Mouse (Mus musculus): ENCODE results near the gene Cd300lf. TPM values are rescaled to one million over a fixed set of nuclear protein-coding genes. Genes with fewer than 3 reads are reported as not detected.

The Cd300lf gene
- polyA plus RNA-seq, 1 experiment from 2014 or later: 1.1 TPM

DNA sequence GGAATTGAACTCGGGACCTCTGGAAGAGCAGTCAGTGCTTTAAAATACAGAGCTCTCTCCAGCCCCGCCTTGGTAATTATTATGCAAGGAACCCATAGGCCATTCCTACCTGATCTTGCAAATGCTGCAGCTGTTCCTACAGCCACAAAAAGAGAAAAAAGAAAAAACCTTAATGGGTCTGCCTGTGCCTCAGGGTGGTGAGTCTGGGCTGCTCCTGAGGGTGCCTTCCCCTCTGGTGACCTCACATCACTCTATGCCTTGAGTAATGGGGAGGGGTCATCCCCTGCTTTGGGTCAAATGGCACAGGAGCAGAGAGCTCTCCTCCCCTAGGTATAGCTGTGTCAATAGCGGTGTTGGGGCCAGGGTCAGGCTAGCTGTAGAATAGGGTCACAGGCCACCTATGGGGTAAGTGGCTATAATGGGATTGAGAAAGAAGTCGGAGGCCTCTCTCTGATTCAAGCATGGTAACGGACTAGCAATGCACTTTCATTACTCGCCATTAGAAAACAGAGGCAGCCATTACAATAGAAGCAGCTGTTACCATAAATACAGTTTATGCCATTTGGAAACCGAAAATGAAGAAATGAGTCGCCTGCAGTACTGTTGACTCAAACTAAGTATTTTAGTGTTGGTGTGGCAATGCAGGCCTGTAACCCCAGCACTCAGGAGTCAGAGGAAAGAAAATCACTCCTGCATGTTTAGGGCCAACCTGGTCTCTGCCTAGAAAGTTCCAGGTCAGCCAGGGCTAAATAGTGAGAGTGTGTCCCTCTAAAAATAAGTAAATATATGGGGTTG lies 28.8 kb downstream of the Cd300lf start:
- Histone ChIP-seq H3K4me3 (ENCODE audit: low read depth, low read length) (no peak overlapping the region), H3K27ac (ENCODE audit: low read depth, low read length) (no peak overlapping the region), H3K9me3 (ENCODE audit: control insufficient read depth) (no peaks in the 10 kb centered on the region), H3K36me3 (ENCODE audit: control insufficient read depth, insufficient read depth) (no peaks in the 10 kb centered on the region), H3K4me1 (replicated peaks; ENCODE audit: control insufficient read depth, insufficient read depth, low read length) (no peaks in the 10 kb centered on the region), H3K27me3 (replicated peaks; ENCODE audit: control insufficient read depth, insufficient read depth, low read length) (no peaks in the 10 kb centered on the region), H3K4me2 (replicated peaks; ENCODE audit: low read depth) (no peak overlapping the region), H3K9ac (ENCODE audit: low read depth, low read length) (no peak overlapping the region)
- no peak for TF ChIP-seq CTCF (IDR thresholded peaks at IDR 0.05; ENCODE audit: low read depth)
- 81% methylated on average over 8 of the region's 8 CpGs for WGBS
- no peak for ATAC-seq

DNA sequence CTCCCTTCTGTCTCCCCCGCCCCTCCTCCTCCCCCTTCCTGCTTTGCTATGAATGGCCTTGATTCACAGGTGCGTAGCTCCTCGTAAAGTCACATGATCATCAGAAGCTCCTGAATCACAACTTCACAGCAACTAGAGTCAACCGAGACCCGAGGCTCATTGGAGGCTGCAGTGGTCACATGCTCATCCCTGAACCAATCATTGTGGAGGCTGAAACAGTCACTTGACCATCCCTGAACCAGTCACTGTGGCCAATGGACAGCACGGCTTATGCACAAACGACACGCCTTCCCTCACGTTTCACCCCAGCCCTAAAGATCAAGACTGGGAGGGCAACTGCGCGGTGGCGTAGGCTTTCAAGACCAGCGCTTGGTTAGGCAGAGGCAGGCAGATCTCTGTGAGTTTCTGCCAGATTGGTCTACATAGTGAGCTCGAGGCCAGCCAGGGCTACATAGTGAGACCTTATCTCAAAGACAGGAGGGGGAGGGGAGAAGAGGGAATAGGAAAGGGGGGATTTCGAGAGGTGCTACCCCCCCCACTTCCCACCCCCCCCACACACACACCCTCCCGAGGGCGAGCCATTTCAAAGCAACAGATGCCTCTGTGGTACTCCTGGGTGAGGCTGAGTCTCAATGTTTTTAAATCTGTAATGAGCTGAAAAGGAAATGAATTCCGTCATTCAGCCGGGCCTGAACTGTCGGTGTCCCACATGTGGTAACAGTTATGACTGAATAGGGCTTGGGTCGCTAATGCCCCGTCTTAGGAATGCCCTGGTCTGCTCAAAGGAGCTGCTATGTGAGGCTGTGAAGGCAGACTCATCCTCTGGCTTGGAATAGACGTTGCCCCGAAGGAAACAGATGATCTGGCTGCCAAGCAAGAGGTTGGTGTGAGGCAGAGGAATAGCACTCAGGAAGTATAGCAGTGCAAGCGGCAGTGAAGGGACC lies 30.1 kb downstream of the Cd300lf start:
- H3K9ac ChIP-seq (ENCODE audit: low read depth, low read length): no peak overlapping the region
- no peak overlapping the region for H3K27ac ChIP-seq (ENCODE audit: low read depth, low read length)
- H3K4me1 ChIP-seq (replicated peaks; ENCODE audit: control insufficient read depth, insufficient read depth, low read length): no peaks in the 10 kb centered on the region
- no peak overlapping the region for H3K4me3 ChIP-seq (ENCODE audit: low read depth, low read length)
- H3K36me3 ChIP-seq (ENCODE audit: control insufficient read depth, insufficient read depth): no peaks in the 10 kb centered on the region
- no peak overlapping the region for H3K4me2 ChIP-seq (replicated peaks; ENCODE audit: low read depth)
- 87% methylated on average over 25 of the region's 25 CpGs for WGBS
- no peak for TF ChIP-seq CTCF (IDR thresholded peaks at IDR 0.05; ENCODE audit: low read depth)
- ATAC-seq: no peak
- no peaks in the 10 kb centered on the region for H3K9me3 ChIP-seq (ENCODE audit: control insufficient read depth)
- no peaks in the 10 kb centered on the region for H3K27me3 ChIP-seq (replicated peaks; ENCODE audit: control insufficient read depth, insufficient read depth, low read length)

GRCm38 (mm10) chr11:115102116-115102515 lies 31.7 kb downstream of the Cd300lf start:
- WGBS: 92% methylated on average over 9 of the region's 9 CpGs
- Histone ChIP-seq H3K9me3 (ENCODE audit: control insufficient read depth) (no peaks in the 10 kb centered on the region), H3K9ac (ENCODE audit: low read depth, low read length) (no peak overlapping the region), H3K36me3 (ENCODE audit: control insufficient read depth, insufficient read depth) (no peaks in the 10 kb centered on the region), H3K4me2 (replicated peaks; ENCODE audit: low read depth) (no peak overlapping the region), H3K27me3 (replicated peaks; ENCODE audit: control insufficient read depth, insufficient read depth, low read length) (no peaks in the 10 kb centered on the region), H3K4me1 (replicated peaks; ENCODE audit: control insufficient read depth, insufficient read depth, low read length) (no peaks in the 10 kb centered on the region), H3K4me3 (ENCODE audit: low read depth, low read length) (no peak overlapping the region), H3K27ac (ENCODE audit: low read depth, low read length) (no peak overlapping the region)
- no peak for ATAC-seq
- TF ChIP-seq CTCF (IDR thresholded peaks at IDR 0.05; ENCODE audit: low read depth): no peak

DNA sequence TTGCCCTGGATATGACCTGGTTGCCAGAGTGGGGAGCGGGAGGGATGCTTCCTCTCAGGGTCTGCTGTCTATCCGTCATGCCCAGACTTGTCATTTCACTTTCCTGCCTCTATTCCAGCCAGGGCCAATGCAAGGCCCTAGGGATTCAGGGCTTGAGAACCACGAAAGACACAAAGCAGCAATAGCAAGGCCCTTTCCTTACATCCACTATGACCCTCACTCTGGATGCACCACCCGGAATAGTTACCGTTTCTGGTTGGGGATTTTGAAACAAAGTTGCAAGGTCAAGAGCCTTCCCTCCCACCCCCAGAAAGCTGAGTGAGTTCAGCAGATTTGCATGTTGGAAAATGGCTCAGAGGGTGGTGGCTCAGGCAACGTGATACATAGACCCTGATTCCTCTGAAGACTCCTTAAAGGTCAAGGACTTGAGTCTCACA lies 32.2 kb downstream of the Cd300lf start:
- H3K9me3 ChIP-seq (ENCODE audit: control insufficient read depth): no peaks in the 10 kb centered on the region
- H3K27me3 ChIP-seq (replicated peaks; ENCODE audit: control insufficient read depth, insufficient read depth, low read length): no peaks in the 10 kb centered on the region
- no peak for TF ChIP-seq CTCF (IDR thresholded peaks at IDR 0.05; ENCODE audit: low read depth)
- H3K4me3 ChIP-seq (ENCODE audit: low read depth, low read length): no peak overlapping the region
- no peak for ATAC-seq
- WGBS: 49% methylated on average over 6 of the region's 6 CpGs
- H3K36me3 ChIP-seq (ENCODE audit: control insufficient read depth, insufficient read depth): no peaks in the 10 kb centered on the region
- H3K9ac ChIP-seq (ENCODE audit: low read depth, low read length): no peak overlapping the region
- no peak overlapping the region for H3K27ac ChIP-seq (ENCODE audit: low read depth, low read length)
- H3K4me2 ChIP-seq (replicated peaks; ENCODE audit: low read depth): no peak overlapping the region
- no peaks in the 10 kb centered on the region for H3K4me1 ChIP-seq (replicated peaks; ENCODE audit: control insufficient read depth, insufficient read depth, low read length)

- Histone ChIP-seq H3K27me3 (replicated peaks; ENCODE audit: control insufficient read depth, insufficient read depth, low read length) (no peaks in the 10 kb centered on the region), H3K4me1 (replicated peaks; ENCODE audit: control insufficient read depth, insufficient read depth, low read length) (no peaks in the 10 kb centered on the region), H3K9ac (ENCODE audit: low read depth, low read length) (no peak overlapping the region), H3K27ac (ENCODE audit: low read depth, low read length) (no peak overlapping the region), H3K9me3 (ENCODE audit: control insufficient read depth) (no peaks in the 10 kb centered on the region), H3K4me2 (replicated peaks; ENCODE audit: low read depth) (no peak overlapping the region), H3K4me3 (ENCODE audit: low read depth, low read length) (no peak overlapping the region), H3K36me3 (ENCODE audit: control insufficient read depth, insufficient read depth) (no peaks in the 10 kb centered on the region)
- no peak for ATAC-seq
- WGBS: 65% methylated on average over 7 of the region's 7 CpGs
- TF ChIP-seq CTCF (IDR thresholded peaks at IDR 0.05; ENCODE audit: low read depth): no peak
These were observed 33.1 kb downstream of the Cd300lf start for GRCm38 (mm10) chr11:115100741-115101140.

- H3K4me3 ChIP-seq (ENCODE audit: low read depth, low read length): no peak overlapping the region
- no peaks in the 10 kb centered on the region for H3K9me3 ChIP-seq (ENCODE audit: control insufficient read depth)
- no peak overlapping the region for H3K4me2 ChIP-seq (replicated peaks; ENCODE audit: low read depth)
- TF ChIP-seq CTCF (IDR thresholded peaks at IDR 0.05; ENCODE audit: low read depth): no peak
- H3K9ac ChIP-seq (ENCODE audit: low read depth, low read length): no peak overlapping the region
- H3K4me1 ChIP-seq (replicated peaks; ENCODE audit: control insufficient read depth, insufficient read depth, low read length): no peaks in the 10 kb centered on the region
- H3K27me3 ChIP-seq (replicated peaks; ENCODE audit: control insufficient read depth, insufficient read depth, low read length): no peaks in the 10 kb centered on the region
- no peak for ATAC-seq
- H3K36me3 ChIP-seq (ENCODE audit: control insufficient read depth, insufficient read depth): no peaks in the 10 kb centered on the region
- 74% methylated on average over 5 of the region's 5 CpGs for WGBS
- no peak overlapping the region for H3K27ac ChIP-seq (ENCODE audit: low read depth, low read length)
These were observed 33.7 kb downstream of the Cd300lf start for GRCm38 (mm10) chr11:115100032-115100621.
